Mouse (Mus musculus): ENCODE results near the gene Rflnb. TPM values are rescaled to one million over a fixed set of nuclear protein-coding genes. Genes with fewer than 3 reads are reported as not detected.

Gene Rflnb
- polyA plus RNA-seq, 1 experiment from 2014 or later: 30.6 TPM

DNA sequence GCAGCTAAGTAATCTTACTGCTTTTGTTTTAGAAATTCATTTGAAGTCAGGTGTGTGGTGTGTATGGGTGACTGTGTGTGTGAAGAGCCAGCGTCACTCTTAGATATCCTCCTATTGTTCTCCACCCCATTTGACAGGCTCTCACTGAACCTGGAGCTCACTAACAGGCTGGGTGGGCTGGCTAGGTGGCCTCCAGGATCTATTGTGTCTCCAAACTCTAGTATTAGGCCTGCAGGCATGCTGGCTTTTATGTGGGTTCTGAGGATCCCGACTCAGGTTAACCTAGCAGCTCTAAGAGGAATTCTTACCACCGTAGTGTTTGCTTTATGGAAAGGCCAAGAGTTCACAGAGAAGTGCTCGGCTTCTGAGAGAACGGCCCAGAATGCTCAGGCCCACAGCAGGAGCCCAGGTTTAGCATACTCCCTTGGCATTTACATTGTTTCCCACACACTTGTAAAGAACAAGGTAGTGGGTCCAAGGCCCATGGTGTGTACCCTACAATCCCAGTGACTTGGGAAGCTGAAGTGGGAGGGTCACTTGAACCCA, 23.5 kb upstream of the Rflnb start:
- Histone ChIP-seq H3K4me3 (replicated peaks) (no peak overlapping the region), H3K27me3 (no peaks in the 10 kb centered on the region), H3K4me2 (no peak overlapping the region), H3K4me1 (no peaks in the 10 kb centered on the region), H3K27ac (no peak overlapping the region), H3K9me3 (replicated peaks) (no peaks in the 10 kb centered on the region), H3K36me3 (peaks cover 4% of the 10 kb centered on the region), H3K9ac (no peak overlapping the region)
- ATAC-seq (replicated peaks; ENCODE audit: low FRiP score): no peak
- WGBS: 52% methylated on average over 5 of the region's 5 CpGs

DNA sequence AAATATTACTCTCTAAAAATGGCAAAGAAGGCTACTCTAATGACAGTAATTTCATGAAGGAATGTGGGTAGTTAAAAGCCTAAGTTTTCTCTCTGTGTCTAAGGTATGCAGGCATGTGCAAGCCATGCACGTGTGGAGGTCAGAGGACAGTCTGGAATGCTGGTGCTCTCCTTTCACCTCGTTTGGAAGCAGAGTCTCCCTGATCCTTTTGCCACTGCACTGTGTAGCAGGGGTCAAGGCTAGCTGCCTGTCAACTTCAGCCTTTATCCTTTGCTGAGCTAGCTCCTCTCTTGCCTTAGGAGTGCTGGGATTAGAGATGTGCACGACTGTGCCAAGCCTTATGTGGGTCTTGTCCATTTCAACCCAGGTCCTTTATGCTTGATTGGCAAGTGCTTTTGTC, 22.9 kb upstream of the Rflnb start:
- H3K4me2 ChIP-seq: no peak overlapping the region
- H3K27me3 ChIP-seq: no peaks in the 10 kb centered on the region
- H3K9ac ChIP-seq: no peak overlapping the region
- no peak overlapping the region for H3K4me3 ChIP-seq (replicated peaks)
- no peaks in the 10 kb centered on the region for H3K9me3 ChIP-seq (replicated peaks)
- peaks cover 9% of the 10 kb centered on the region for H3K36me3 ChIP-seq
- no peaks in the 10 kb centered on the region for H3K4me1 ChIP-seq
- ATAC-seq (replicated peaks; ENCODE audit: low FRiP score): no peak
- WGBS: 44% methylated on average over 3 of the region's 3 CpGs
- no peak overlapping the region for H3K27ac ChIP-seq

DNA sequence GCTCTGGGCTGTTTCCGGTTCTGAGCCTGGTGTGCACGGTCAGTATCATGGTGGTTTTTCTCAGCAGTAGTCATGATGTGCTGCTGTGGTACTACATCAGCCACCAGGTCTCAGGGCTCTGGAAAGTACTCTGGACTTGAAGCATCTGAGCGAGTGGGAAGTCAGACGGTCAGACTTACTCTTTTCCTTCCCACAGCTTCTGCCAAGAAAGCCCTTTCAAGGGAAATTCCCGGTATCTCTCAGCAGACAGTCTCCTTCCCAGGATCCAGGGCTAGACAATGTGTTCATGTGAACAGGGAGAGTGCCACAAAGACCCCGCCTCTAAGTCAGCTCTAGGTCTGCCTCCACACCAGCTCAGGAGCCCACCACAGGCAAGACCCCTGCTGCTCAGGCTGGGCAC, 17.8 kb upstream of the Rflnb start:
- no peak overlapping the region for H3K9ac ChIP-seq
- H3K27ac ChIP-seq: no peak overlapping the region
- H3K36me3 ChIP-seq: peaks cover 9% of the 10 kb centered on the region
- peaks cover 11% of the 10 kb centered on the region; the same call in 1 of the 2 replicates for H3K4me1 ChIP-seq
- no peaks in the 10 kb centered on the region for H3K9me3 ChIP-seq (replicated peaks)
- H3K27me3 ChIP-seq: no peaks in the 10 kb centered on the region
- H3K4me2 ChIP-seq: no peak overlapping the region
- 75% methylated on average over 6 of the region's 6 CpGs for WGBS
- no peak for ATAC-seq (replicated peaks; ENCODE audit: low FRiP score)
- H3K4me3 ChIP-seq (replicated peaks): no peak overlapping the region

DNA sequence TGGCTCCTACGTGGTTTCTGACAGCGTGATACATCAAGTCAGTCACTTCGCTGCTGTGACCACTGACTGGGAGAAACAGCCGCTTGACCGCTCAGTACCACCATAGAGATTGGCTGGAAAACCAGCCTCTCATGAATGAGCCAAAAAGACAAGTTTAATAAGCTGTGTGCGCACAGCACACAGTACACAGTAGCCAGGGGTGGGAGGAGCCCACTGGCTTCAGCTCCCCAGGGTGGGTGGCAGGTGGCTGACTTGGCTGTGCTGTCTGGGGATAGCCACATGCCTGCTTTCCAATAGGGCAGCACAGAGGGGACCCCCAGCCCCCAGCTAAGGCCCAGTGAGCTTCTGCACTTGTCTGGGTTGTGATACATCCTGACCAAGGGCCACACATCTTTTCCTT, 16.9 kb upstream of the Rflnb start:
- Histone ChIP-seq H3K4me2 (no peak overlapping the region), H3K9me3 (replicated peaks) (no peaks in the 10 kb centered on the region), H3K27ac (no peak overlapping the region), H3K36me3 (peaks cover 9% of the 10 kb centered on the region), H3K4me1 (peaks cover 11% of the 10 kb centered on the region; the same call in 1 of the 2 replicates), H3K4me3 (replicated peaks) (no peak overlapping the region), H3K27me3 (no peaks in the 10 kb centered on the region), H3K9ac (no peak overlapping the region)
- 77% methylated on average over 6 of the region's 6 CpGs for WGBS
- no peak for ATAC-seq (replicated peaks; ENCODE audit: low FRiP score)

DNA sequence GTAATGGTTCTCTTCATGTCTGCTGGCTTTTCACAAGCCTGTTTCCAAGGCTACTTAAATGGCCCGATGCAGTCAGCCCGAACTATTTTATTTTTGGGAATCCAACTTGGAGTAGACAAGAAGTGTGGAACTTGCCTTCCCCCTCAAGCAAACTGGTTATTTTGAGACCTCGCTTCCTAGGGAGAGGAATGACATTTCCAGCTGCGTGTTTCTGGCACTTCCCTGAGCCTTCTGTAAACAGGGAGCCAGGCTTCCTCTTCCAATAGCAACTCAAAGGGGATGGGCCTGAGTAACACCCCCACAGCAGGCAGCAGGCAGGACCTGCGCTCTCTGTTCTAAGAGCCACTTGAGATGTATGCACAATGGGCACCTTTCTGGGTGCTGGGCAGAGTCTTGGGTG, 15.3 kb upstream of the Rflnb start:
- Histone ChIP-seq H3K4me3 (replicated peaks) (no peak overlapping the region), H3K9ac (no peak overlapping the region), H3K4me1 (peaks cover 11% of the 10 kb centered on the region; the same call in 1 of the 2 replicates), H3K27ac (no peak overlapping the region), H3K9me3 (replicated peaks) (no peaks in the 10 kb centered on the region), H3K4me2 (no peak overlapping the region), H3K27me3 (no peaks in the 10 kb centered on the region), H3K36me3 (peaks cover 9% of the 10 kb centered on the region)
- ATAC-seq (replicated peaks; ENCODE audit: low FRiP score): no peak
- 38% methylated on average over 5 of the region's 5 CpGs for WGBS

DNA sequence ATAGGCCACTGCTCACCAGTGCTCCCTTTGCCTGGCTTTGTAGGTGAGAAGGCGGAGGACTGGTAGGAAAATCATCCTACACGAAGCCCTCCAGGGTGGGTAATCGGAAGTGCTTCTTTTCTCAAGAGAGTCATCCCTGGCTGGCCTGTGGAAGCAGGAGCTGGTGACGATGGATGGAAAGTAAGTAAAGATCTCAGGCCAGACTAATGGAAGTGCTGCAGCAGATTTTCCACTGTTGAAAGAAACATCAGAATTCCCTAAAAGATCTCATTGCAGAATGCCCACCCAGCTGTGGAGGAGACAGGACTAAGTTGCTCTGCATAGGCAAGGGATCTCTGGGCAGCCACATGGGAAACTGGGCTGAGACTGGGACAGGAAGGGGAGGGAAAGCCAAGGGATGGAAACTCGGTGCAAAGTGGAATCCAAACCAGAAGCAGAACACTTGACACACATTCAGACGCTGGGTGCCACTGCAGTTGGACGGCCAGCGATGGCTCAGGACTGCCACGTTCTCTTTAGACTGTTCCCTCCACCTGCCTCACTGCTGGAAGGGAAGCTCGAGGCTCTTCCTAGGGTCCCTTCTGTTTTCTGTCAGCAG, 14.6 kb upstream of the Rflnb start:
- no peak overlapping the region for H3K4me3 ChIP-seq (replicated peaks)
- peaks cover 9% of the 10 kb centered on the region for H3K36me3 ChIP-seq
- 0 out of 2 replicates have a peak overlapping the region, but pooled peaks have one; percentile 22 for H3K27ac ChIP-seq
- H3K4me1 ChIP-seq: peaks cover 14% of the 10 kb centered on the region; the same call in 1 of the 2 replicates
- ATAC-seq (replicated peaks; ENCODE audit: low FRiP score): no peak
- H3K27me3 ChIP-seq: no peaks in the 10 kb centered on the region
- WGBS: 71% methylated on average over 10 of the region's 10 CpGs
- no peak overlapping the region for H3K9ac ChIP-seq
- no peak overlapping the region for H3K4me2 ChIP-seq
- no peaks in the 10 kb centered on the region for H3K9me3 ChIP-seq (replicated peaks)

- no peaks in the 10 kb centered on the region for H3K27me3 ChIP-seq
- no peak overlapping the region for H3K4me2 ChIP-seq
- H3K4me1 ChIP-seq: peaks cover 14% of the 10 kb centered on the region; the same call in 1 of the 2 replicates
- H3K9ac ChIP-seq: no peak overlapping the region
- no peak for ATAC-seq (replicated peaks; ENCODE audit: low FRiP score)
- WGBS: 83% methylated on average over 4 of the region's 4 CpGs
- H3K27ac ChIP-seq: no peak overlapping the region
- H3K36me3 ChIP-seq: peaks cover 3% of the 10 kb centered on the region
- no peak overlapping the region for H3K4me3 ChIP-seq (replicated peaks)
- H3K9me3 ChIP-seq (replicated peaks): no peaks in the 10 kb centered on the region
Observed at GRCm38 (mm10) chr11:76040761-76041376, 13.3 kb upstream of the Rflnb start.

DNA sequence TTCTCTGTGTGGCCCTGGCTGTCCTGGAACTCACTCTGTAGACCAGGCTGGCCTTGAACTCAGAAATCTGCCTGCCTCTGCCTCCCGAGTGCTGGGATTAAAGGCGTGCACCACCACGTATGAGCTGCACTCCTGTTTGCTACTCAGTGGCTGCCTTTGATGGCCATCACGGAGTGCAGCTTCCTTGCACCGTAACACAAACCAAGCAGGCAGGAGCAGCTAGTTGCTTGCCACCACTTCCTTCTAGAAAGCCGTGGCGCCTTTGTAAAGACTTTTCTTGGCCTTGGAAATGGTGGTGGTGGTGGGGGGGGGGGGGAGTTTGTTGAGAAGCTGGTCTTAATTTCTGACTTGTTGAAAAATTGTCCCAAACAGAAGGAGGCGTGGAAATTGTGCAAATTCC, 12.5 kb upstream of the Rflnb start:
- 83% methylated on average over 8 of the region's 8 CpGs for WGBS
- H3K27me3 ChIP-seq: no peaks in the 10 kb centered on the region
- H3K4me1 ChIP-seq: peaks cover 14% of the 10 kb centered on the region; the same call in 1 of the 2 replicates
- no peak overlapping the region for H3K27ac ChIP-seq
- no peak overlapping the region for H3K4me2 ChIP-seq
- no peak overlapping the region for H3K4me3 ChIP-seq (replicated peaks)
- no peak for ATAC-seq (replicated peaks; ENCODE audit: low FRiP score)
- no peaks in the 10 kb centered on the region for H3K36me3 ChIP-seq
- no peak overlapping the region for H3K9ac ChIP-seq
- H3K9me3 ChIP-seq (replicated peaks): no peaks in the 10 kb centered on the region

DNA sequence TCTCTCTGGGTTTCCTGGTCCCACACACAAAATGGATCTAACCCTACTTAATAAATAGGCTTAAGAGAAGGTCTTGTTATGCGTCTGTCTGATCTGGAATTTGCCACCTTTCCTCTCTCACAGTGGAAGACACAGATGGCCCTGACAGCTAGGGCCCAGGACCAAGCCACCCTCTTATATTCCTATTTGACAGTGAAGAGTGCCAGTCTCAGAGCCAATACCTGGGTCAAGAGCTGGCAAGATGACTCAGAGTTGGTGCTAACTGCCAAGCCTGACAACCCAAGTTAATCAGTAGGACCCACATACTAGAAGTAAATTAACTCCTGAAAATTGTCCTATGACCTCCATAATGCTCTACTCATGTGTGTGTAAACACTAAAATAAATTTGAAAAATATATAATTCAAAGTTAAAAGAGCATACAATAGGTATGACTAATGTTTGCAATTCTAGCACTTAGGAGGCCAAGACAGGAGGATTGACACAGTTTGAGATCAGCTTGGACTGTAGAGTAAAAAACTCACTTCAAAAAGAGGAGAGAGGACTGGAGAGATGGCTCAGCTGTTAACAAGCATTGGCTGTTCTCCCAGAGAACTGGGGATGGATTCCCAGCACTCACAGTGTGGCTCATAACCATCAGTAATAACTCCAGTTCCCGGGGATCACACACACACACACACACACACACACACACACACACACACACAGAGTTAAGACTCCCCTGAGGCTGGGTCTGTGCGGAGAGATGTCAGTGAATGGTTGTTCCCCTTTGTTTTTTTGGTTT, 11.9 kb upstream of the Rflnb start:
- Histone ChIP-seq H3K4me2 (no peak overlapping the region), H3K4me1 (peaks cover 21% of the 10 kb centered on the region; the same call in 1 of the 2 replicates), H3K9ac (no peak overlapping the region), H3K27ac (no peak overlapping the region), H3K4me3 (replicated peaks) (no peak overlapping the region), H3K27me3 (no peaks in the 10 kb centered on the region), H3K9me3 (replicated peaks) (no peaks in the 10 kb centered on the region), H3K36me3 (no peaks in the 10 kb centered on the region)
- no peak for ATAC-seq (replicated peaks; ENCODE audit: low FRiP score)
- 95% methylated on average over 3 of the region's 3 CpGs for WGBS

DNA sequence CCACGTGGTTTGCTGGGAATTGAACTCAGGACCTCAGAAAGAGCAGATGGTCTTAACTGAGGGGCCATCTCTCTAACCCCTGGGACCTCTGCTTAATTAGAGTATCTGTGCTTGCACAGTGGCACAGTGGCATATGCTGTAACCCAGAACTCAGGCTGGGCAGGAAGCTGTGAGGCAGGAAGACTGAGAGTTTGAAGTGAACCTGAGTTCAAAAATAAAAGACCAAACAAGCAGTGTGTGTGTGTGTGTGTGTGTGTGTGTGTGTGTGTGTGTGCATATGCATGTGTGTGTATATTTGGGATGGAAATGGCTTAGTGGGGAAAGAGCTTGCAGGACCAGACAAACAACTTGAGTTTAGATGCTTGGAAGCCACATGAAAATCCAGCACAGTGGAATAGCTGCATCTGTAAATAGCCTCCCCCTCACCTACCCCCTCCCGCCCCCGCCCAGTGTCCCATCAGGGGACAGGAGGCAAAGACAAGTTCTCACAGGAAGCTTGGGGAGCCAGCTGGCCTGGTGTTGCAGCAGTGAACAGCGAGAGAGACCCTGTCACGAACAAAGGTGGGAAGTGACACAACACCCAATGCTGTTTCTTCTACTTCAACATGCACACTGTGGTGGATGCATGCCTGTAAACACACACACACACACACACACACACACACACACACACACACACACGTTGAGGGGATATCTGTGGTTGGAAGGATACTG, 10.2 kb upstream of the Rflnb start:
- 42% methylated on average over 6 of the region's 6 CpGs for WGBS
- Histone ChIP-seq H3K4me2 (no peak overlapping the region), H3K4me3 (replicated peaks) (no peak overlapping the region), H3K4me1 (peaks cover 18% of the 10 kb centered on the region; the same call in 1 of the 2 replicates), H3K27me3 (no peaks in the 10 kb centered on the region), H3K9me3 (replicated peaks) (no peaks in the 10 kb centered on the region), H3K9ac (no peak overlapping the region), H3K27ac (no peak overlapping the region), H3K36me3 (no peaks in the 10 kb centered on the region)
- no peak for ATAC-seq (replicated peaks; ENCODE audit: low FRiP score)

DNA sequence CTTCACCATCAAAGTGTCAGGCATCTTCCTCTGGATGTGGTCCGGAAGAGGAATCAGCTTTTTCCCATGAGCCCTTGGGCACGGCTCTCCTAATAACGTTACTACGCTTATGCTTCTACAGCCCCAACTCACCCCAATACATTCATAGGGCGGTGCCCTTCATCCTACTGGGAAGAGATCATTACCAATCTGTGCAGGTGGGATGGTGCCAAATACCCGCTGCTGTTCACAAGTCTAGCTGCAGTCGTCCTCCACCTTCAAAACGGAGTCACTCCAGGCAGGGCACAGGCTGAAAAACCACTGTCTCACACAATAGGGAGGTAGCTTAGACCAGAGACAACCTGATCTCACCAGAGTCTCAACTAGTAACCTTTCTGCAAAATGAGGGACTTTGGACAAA, 7.6 kb upstream of the Rflnb start:
- Histone ChIP-seq H3K9ac (no peak overlapping the region), H3K27ac (no peak overlapping the region), H3K4me3 (replicated peaks) (no peak overlapping the region), H3K36me3 (no peaks in the 10 kb centered on the region), H3K27me3 (no peaks in the 10 kb centered on the region), H3K4me2 (no peak overlapping the region), H3K9me3 (replicated peaks) (no peaks in the 10 kb centered on the region), H3K4me1 (peaks cover 11% of the 10 kb centered on the region; the same call in 1 of the 2 replicates)
- ATAC-seq (replicated peaks; ENCODE audit: low FRiP score): no peak
- 68% methylated on average over 8 of the region's 8 CpGs for WGBS
